Mouse (Mus musculus): ENCODE data around the gene Olfr1441. TPM values are rescaled to one million over a fixed set of nuclear protein-coding genes. Genes with fewer than 3 reads are reported as not detected.

Gene Olfr1441
- not detected in 2 replicates for polyA plus RNA-seq (2012; rRNA removed)

- Histone ChIP-seq H3K4me3 (replicated peaks; ENCODE audit: insufficient read depth, low read depth, low read length) (no peak within 1 kb of the TSS), H3K27me3 (ENCODE audit: control insufficient read depth, insufficient read depth, low read length) (no peaks in the 10 kb centered on the region), H3K4me1 (ENCODE audit: control insufficient read depth, insufficient read depth, low read length) (no peaks in the 10 kb centered on the region), H3K27ac (ENCODE audit: insufficient read depth, low read length) (no peak within 1 kb of the TSS)
- TF ChIP-seq POLR2A (IDR thresholded peaks at IDR 0.05; ENCODE audit: borderline replicate concordance, insufficient read depth, low read length) (no peak), CTCF (IDR thresholded peaks at IDR 0.05; ENCODE audit: borderline replicate concordance, insufficient read depth, low read depth, low read length) (no peak)
- no peak for DNase-seq
Measured at GRCm38 (mm10) chr19:12417361-12417760, at the start of gene Olfr1441. TSS of gene Olfr1441 (plus strand) at chr19:12417433.

- 77% methylated on average over 3 of the region's 3 CpGs for WGBS
- Histone ChIP-seq H3K27ac (ENCODE audit: insufficient read depth, low read length) (no peak overlapping the region), H3K4me3 (replicated peaks; ENCODE audit: insufficient read depth, low read depth, low read length) (no peak overlapping the region)
Measured at GRCm38 (mm10) chr19:12373004-12373403, 44.2 kb upstream of the Olfr1441 start.

GRCm38 (mm10) chr19:12374465-12375025 lies 42.7 kb upstream of the Olfr1441 start:
- H3K27ac ChIP-seq (ENCODE audit: insufficient read depth, low read length) = no peak overlapping the region
- no peak overlapping the region for H3K4me3 ChIP-seq (replicated peaks; ENCODE audit: insufficient read depth, low read depth, low read length)
- H3K4me1 ChIP-seq (ENCODE audit: control insufficient read depth, insufficient read depth, low read length) = no peaks in the 10 kb centered on the region
- TF ChIP-seq POLR2A (IDR thresholded peaks at IDR 0.05; ENCODE audit: borderline replicate concordance, insufficient read depth, low read length) (no peak), CTCF (IDR thresholded peaks at IDR 0.05; ENCODE audit: borderline replicate concordance, insufficient read depth, low read depth, low read length) (no peak)
- H3K27me3 ChIP-seq (ENCODE audit: control insufficient read depth, insufficient read depth, low read length) = no peaks in the 10 kb centered on the region
- no peak for DNase-seq
- 26% methylated on average over 2 of the region's 2 CpGs for WGBS

More at GRCm38 (mm10) chr19:12373004-12373403, 44.2 kb upstream of the Olfr1441 start:
- no peaks in the 10 kb centered on the region for H3K4me1 ChIP-seq (ENCODE audit: control insufficient read depth, insufficient read depth, low read length)
- no peaks in the 10 kb centered on the region for H3K27me3 ChIP-seq (ENCODE audit: control insufficient read depth, insufficient read depth, low read length)
- DNase-seq = no peak
- no peak for TF ChIP-seq POLR2A (IDR thresholded peaks at IDR 0.05; ENCODE audit: borderline replicate concordance, insufficient read depth, low read length)
- TF ChIP-seq CTCF (IDR thresholded peaks at IDR 0.05; ENCODE audit: borderline replicate concordance, insufficient read depth, low read depth, low read length) = no peak

- WGBS = 80% methylated on average over 2 of the region's 2 CpGs
- Histone ChIP-seq H3K4me1 (ENCODE audit: control insufficient read depth, insufficient read depth, low read length) (no peaks in the 10 kb centered on the region), H3K27me3 (ENCODE audit: control insufficient read depth, insufficient read depth, low read length) (no peaks in the 10 kb centered on the region), H3K4me3 (replicated peaks; ENCODE audit: insufficient read depth, low read depth, low read length) (no peak within 1 kb of the TSS), H3K27ac (ENCODE audit: insufficient read depth, low read length) (no peak within 1 kb of the TSS)
- TF ChIP-seq POLR2A (IDR thresholded peaks at IDR 0.05; ENCODE audit: borderline replicate concordance, insufficient read depth, low read length) = no peak
- no peak for TF ChIP-seq CTCF (IDR thresholded peaks at IDR 0.05; ENCODE audit: borderline replicate concordance, insufficient read depth, low read depth, low read length)
- no peak for DNase-seq
Measured at GRCm38 (mm10) chr19:12386979-12387378, 30.3 kb upstream of the Olfr1441 start, which contains the start of gene Olfr1440. TSS of gene Olfr1440 (plus strand) at chr19:12387279.

- H3K27ac ChIP-seq (ENCODE audit: insufficient read depth, low read length) = no peak overlapping the region
- DNase-seq = no peak
- TF ChIP-seq CTCF (IDR thresholded peaks at IDR 0.05; ENCODE audit: borderline replicate concordance, insufficient read depth, low read depth, low read length) (no peak), POLR2A (IDR thresholded peaks at IDR 0.05; ENCODE audit: borderline replicate concordance, insufficient read depth, low read length) (no peak)
- no peak overlapping the region for H3K4me3 ChIP-seq (replicated peaks; ENCODE audit: insufficient read depth, low read depth, low read length)
- no peaks in the 10 kb centered on the region for H3K27me3 ChIP-seq (ENCODE audit: control insufficient read depth, insufficient read depth, low read length)
- no peaks in the 10 kb centered on the region for H3K4me1 ChIP-seq (ENCODE audit: control insufficient read depth, insufficient read depth, low read length)
Measured at GRCm38 (mm10) chr19:12413737-12414136, 3.5 kb upstream of the Olfr1441 start.

GRCm38 (mm10) chr19:12418312-12418711 lies 1.1 kb downstream of the Olfr1441 start:
- no peak overlapping the region for H3K4me3 ChIP-seq (replicated peaks; ENCODE audit: insufficient read depth, low read depth, low read length)
- no peaks in the 10 kb centered on the region for H3K4me1 ChIP-seq (ENCODE audit: control insufficient read depth, insufficient read depth, low read length)
- WGBS = 79% methylated on average over 3 of the region's 3 CpGs
- no peak for TF ChIP-seq POLR2A (IDR thresholded peaks at IDR 0.05; ENCODE audit: borderline replicate concordance, insufficient read depth, low read length)
- TF ChIP-seq CTCF (IDR thresholded peaks at IDR 0.05; ENCODE audit: borderline replicate concordance, insufficient read depth, low read depth, low read length) = no peak
- H3K27me3 ChIP-seq (ENCODE audit: control insufficient read depth, insufficient read depth, low read length) = no peaks in the 10 kb centered on the region
- no peak overlapping the region for H3K27ac ChIP-seq (ENCODE audit: insufficient read depth, low read length)
- DNase-seq = no peak

GRCm38 (mm10) chr19:12420555-12420954 lies 3.3 kb downstream of the Olfr1441 start:
- TF ChIP-seq CTCF (IDR thresholded peaks at IDR 0.05; ENCODE audit: borderline replicate concordance, insufficient read depth, low read depth, low read length) (no peak), POLR2A (IDR thresholded peaks at IDR 0.05; ENCODE audit: borderline replicate concordance, insufficient read depth, low read length) (no peak)
- Histone ChIP-seq H3K27ac (ENCODE audit: insufficient read depth, low read length) (no peak overlapping the region), H3K27me3 (ENCODE audit: control insufficient read depth, insufficient read depth, low read length) (no peaks in the 10 kb centered on the region), H3K4me3 (replicated peaks; ENCODE audit: insufficient read depth, low read depth, low read length) (no peak overlapping the region), H3K4me1 (ENCODE audit: control insufficient read depth, insufficient read depth, low read length) (no peaks in the 10 kb centered on the region)
- 62% methylated on average over 6 of the region's 6 CpGs for WGBS
- no peak for DNase-seq

- H3K27me3 ChIP-seq (ENCODE audit: control insufficient read depth, insufficient read depth, low read length) = no peaks in the 10 kb centered on the region
- TF ChIP-seq POLR2A (IDR thresholded peaks at IDR 0.05; ENCODE audit: borderline replicate concordance, insufficient read depth, low read length) = no peak
- H3K4me1 ChIP-seq (ENCODE audit: control insufficient read depth, insufficient read depth, low read length) = no peaks in the 10 kb centered on the region
- H3K4me3 ChIP-seq (replicated peaks; ENCODE audit: insufficient read depth, low read depth, low read length) = no peak overlapping the region
- 76% methylated on average over 1 of the region's 1 CpGs for WGBS
- no peak overlapping the region for H3K27ac ChIP-seq (ENCODE audit: insufficient read depth, low read length)
- no peak for DNase-seq
Measured at GRCm38 (mm10) chr19:12421680-12422079, 4.4 kb downstream of the Olfr1441 start.
